Mouse (Mus musculus) forebrain, embryonic 12.5 days (tissue): ENCODE measurements around the gene Gm37240. TPM values are rescaled to one million over a fixed set of nuclear protein-coding genes. Genes with fewer than 3 reads are reported as not detected.

ENCODE experiments used
- ATAC-seq: fragments of 200-750 bp; cut with Nextera tagmentation; 2 replicates; pipeline ENCODE4 v1.8.0; 2017; ENCODE audit warnings: moderate TSS enrichment; ENCODE audit not compliant: low FRiP score
- H3K27ac ChIP-seq: fragments of 300-500 bp; sonication (generic); 2 replicates; pipeline ENCODE4 v1.5.1; 2016; ENCODE audit warnings: mild to moderate bottlenecking
- H3K27me3 ChIP-seq: fragments of 300-500 bp; sonication (generic); 2 replicates; pipeline ENCODE4 v1.6.1; 2016; ENCODE audit warnings: mild to moderate bottlenecking
- H3K36me3 ChIP-seq: fragments of 300-500 bp; sonication (generic); replicated peaks from 2 replicates; pipeline ENCODE4 v1.6.1; 2016; ENCODE audit warnings: mild to moderate bottlenecking
- H3K4me1 ChIP-seq: fragments of 300-500 bp; sonication (generic); 2 replicates; pipeline ENCODE4 v1.6.1; 2016
- H3K4me2 ChIP-seq: fragments of 300-500 bp; sonication (generic); 2 replicates; pipeline ENCODE4 v1.6.1; 2016; ENCODE audit warnings: mild to moderate bottlenecking, moderate library complexity
- H3K4me3 ChIP-seq: fragments of 300-500 bp; sonication (generic); replicated peaks from 2 replicates; pipeline ENCODE4 v1.5.1; 2016; ENCODE audit warnings: mild to moderate bottlenecking
- H3K9ac ChIP-seq: fragments of 300-500 bp; sonication (generic); 2 replicates; pipeline ENCODE4 v1.6.1; 2016; ENCODE audit warnings: mild to moderate bottlenecking
- H3K9me3 ChIP-seq: fragments of 300-500 bp; sonication (generic); 2 replicates; pipeline ENCODE4 v1.6.1; 2016
- WGBS: fragments of 180-500 bp; shearing (Covaris S2); methylation state at CpG from one replicate; pipeline ENCODE4 v1.1.7; 2016; 5-methylcytosine and 5-hydroxymethylcytosine counted together
- polyA plus RNA-seq: library from polyadenylated mRNA; unstranded; fragments of >200 nt; fragmentation: Nextera tagmentation; extraction: Ambion mirVana; gene quantifications from 2 replicates; pipeline ENCODE4 v1.2.1, GENCODE M21; 2016

Gene Gm37240
- polyA plus RNA-seq, 1 experiment from 2014 or later, result 0.57 TPM

GRCm38 (mm10) chr3:85685271-85685670, 202.0 kb downstream of the Gm37240 start:
- Histone ChIP-seq H3K9me3 (no peaks in the 10 kb centered on the region), H3K36me3 (no peaks in the 10 kb centered on the region), H3K27ac (no peak overlapping the region), H3K4me3 (no peak overlapping the region), H3K27me3 (no peaks in the 10 kb centered on the region), H3K4me2 (no peak overlapping the region), H3K4me1 (peaks cover 10% of the 10 kb centered on the region; the same call in 1 of the 2 replicates), H3K9ac (no peak overlapping the region)
- 92% methylated on average over 8 of the region's 8 CpGs for WGBS
- no peak for ATAC-seq

- 91% methylated on average over 5 of the region's 5 CpGs for WGBS
- H3K4me3 ChIP-seq, result no peak overlapping the region
- no peak overlapping the region for H3K9ac ChIP-seq
- H3K36me3 ChIP-seq, result no peaks in the 10 kb centered on the region
- no peak overlapping the region for H3K4me2 ChIP-seq
- no peak overlapping the region for H3K27ac ChIP-seq
- peaks cover 10% of the 10 kb centered on the region; the same call in 1 of the 2 replicates for H3K4me1 ChIP-seq
- H3K9me3 ChIP-seq, result no peaks in the 10 kb centered on the region
- H3K27me3 ChIP-seq, result no peaks in the 10 kb centered on the region
- no peak for ATAC-seq
These were observed 203.7 kb downstream of the Gm37240 start for GRCm38 (mm10) chr3:85683618-85684017.

- ATAC-seq, result no peak
- Histone ChIP-seq H3K4me2 (no peak overlapping the region), H3K9ac (no peak overlapping the region), H3K36me3 (no peaks in the 10 kb centered on the region), H3K27me3 (no peaks in the 10 kb centered on the region), H3K27ac (no peak overlapping the region), H3K4me1 (peaks cover 10% of the 10 kb centered on the region; the same call in 1 of the 2 replicates), H3K4me3 (no peak overlapping the region), H3K9me3 (no peaks in the 10 kb centered on the region)
- WGBS, result 54% methylated on average over 7 of the region's 7 CpGs
These were observed 206.2 kb downstream of the Gm37240 start for GRCm38 (mm10) chr3:85681136-85681535.

- Histone ChIP-seq H3K4me3 (no peak overlapping the region), H3K4me2 (no peak overlapping the region)
- 89% methylated on average over 5 of the region's 5 CpGs for WGBS
These were observed 207.4 kb downstream of the Gm37240 start for GRCm38 (mm10) chr3:85679960-85680359.

GRCm38 (mm10) chr3:85679312-85679933, 207.9 kb downstream of the Gm37240 start:
- Histone ChIP-seq H3K9me3 (no peaks in the 10 kb centered on the region), H3K27ac (no peak overlapping the region), H3K27me3 (no peaks in the 10 kb centered on the region), H3K36me3 (no peaks in the 10 kb centered on the region), H3K9ac (no peak overlapping the region), H3K4me1 (peaks cover 10% of the 10 kb centered on the region; the same call in 1 of the 2 replicates), H3K4me2 (no peak overlapping the region), H3K4me3 (no peak overlapping the region)
- ATAC-seq, result no peak
- WGBS, result 86% methylated on average over 8 of the region's 8 CpGs

More at GRCm38 (mm10) chr3:85679960-85680359, 207.4 kb downstream of the Gm37240 start:
- Histone ChIP-seq H3K27me3 (no peaks in the 10 kb centered on the region), H3K9ac (no peak overlapping the region), H3K27ac (no peak overlapping the region), H3K9me3 (no peaks in the 10 kb centered on the region), H3K36me3 (no peaks in the 10 kb centered on the region), H3K4me1 (peaks cover 10% of the 10 kb centered on the region; the same call in 1 of the 2 replicates)
- ATAC-seq, result no peak

- ATAC-seq, result no peak
- Histone ChIP-seq H3K27ac (no peak overlapping the region), H3K9ac (no peak overlapping the region), H3K4me2 (no peak overlapping the region), H3K4me3 (no peak overlapping the region), H3K36me3 (no peaks in the 10 kb centered on the region), H3K9me3 (no peaks in the 10 kb centered on the region), H3K4me1 (peaks cover 10% of the 10 kb centered on the region; the same call in 1 of the 2 replicates), H3K27me3 (no peaks in the 10 kb centered on the region)
- 81% methylated on average over 3 of the region's 3 CpGs for WGBS
These were observed 209.4 kb downstream of the Gm37240 start for GRCm38 (mm10) chr3:85677952-85678351.

GRCm38 (mm10) chr3:85677133-85677532, 210.2 kb downstream of the Gm37240 start:
- Histone ChIP-seq H3K4me2 (no peak overlapping the region), H3K27ac (no peak overlapping the region), H3K4me1 (peaks cover 10% of the 10 kb centered on the region; the same call in 1 of the 2 replicates), H3K36me3 (no peaks in the 10 kb centered on the region), H3K9ac (no peak overlapping the region), H3K4me3 (no peak overlapping the region), H3K27me3 (no peaks in the 10 kb centered on the region), H3K9me3 (no peaks in the 10 kb centered on the region)
- WGBS, result 84% methylated on average over 8 of the region's 8 CpGs
- no peak for ATAC-seq

GRCm38 (mm10) chr3:85669844-85670243, 217.5 kb downstream of the Gm37240 start:
- no peak for ATAC-seq
- WGBS, result 89% methylated on average over 6 of the region's 6 CpGs

GRCm38 (mm10) chr3:85667683-85668082, 219.6 kb downstream of the Gm37240 start:
- Histone ChIP-seq H3K4me2 (no peak overlapping the region), H3K27me3 (no peaks in the 10 kb centered on the region), H3K36me3 (no peaks in the 10 kb centered on the region), H3K9me3 (no peaks in the 10 kb centered on the region), H3K9ac (no peak overlapping the region), H3K4me1 (no peaks in the 10 kb centered on the region), H3K4me3 (no peak overlapping the region), H3K27ac (no peak overlapping the region)
- 88% methylated on average over 6 of the region's 6 CpGs for WGBS
- no peak for ATAC-seq

More at GRCm38 (mm10) chr3:85669844-85670243, 217.5 kb downstream of the Gm37240 start:
- Histone ChIP-seq H3K9me3 (no peaks in the 10 kb centered on the region), H3K36me3 (no peaks in the 10 kb centered on the region), H3K4me1 (no peaks in the 10 kb centered on the region), H3K4me2 (no peak overlapping the region), H3K27me3 (no peaks in the 10 kb centered on the region), H3K4me3 (no peak overlapping the region), H3K27ac (no peak overlapping the region), H3K9ac (no peak overlapping the region)

GRCm38 (mm10) chr3:85666736-85667135, 220.6 kb downstream of the Gm37240 start:
- Histone ChIP-seq H3K4me2 (no peak overlapping the region), H3K9me3 (no peaks in the 10 kb centered on the region), H3K27me3 (no peaks in the 10 kb centered on the region), H3K4me1 (no peaks in the 10 kb centered on the region), H3K4me3 (no peak overlapping the region), H3K36me3 (no peaks in the 10 kb centered on the region), H3K27ac (no peak overlapping the region), H3K9ac (no peak overlapping the region)
- 87% methylated on average over 12 of the region's 12 CpGs for WGBS
- no peak for ATAC-seq

GRCm38 (mm10) chr3:85666166-85666565, 221.2 kb downstream of the Gm37240 start:
- H3K4me1 ChIP-seq, result no peaks in the 10 kb centered on the region
- H3K9ac ChIP-seq, result no peak overlapping the region
- H3K36me3 ChIP-seq, result no peaks in the 10 kb centered on the region
- 76% methylated on average over 3 of the region's 3 CpGs for WGBS
- H3K4me3 ChIP-seq, result no peak overlapping the region
- no peak overlapping the region for H3K27ac ChIP-seq
- ATAC-seq, result no peak
- no peaks in the 10 kb centered on the region for H3K9me3 ChIP-seq
- no peaks in the 10 kb centered on the region for H3K27me3 ChIP-seq
- H3K4me2 ChIP-seq, result no peak overlapping the region

GRCm38 (mm10) chr3:85664591-85665171, 222.6 kb downstream of the Gm37240 start:
- H3K4me1 ChIP-seq, result no peaks in the 10 kb centered on the region
- no peak overlapping the region for H3K9ac ChIP-seq
- no peaks in the 10 kb centered on the region for H3K9me3 ChIP-seq
- no peak overlapping the region for H3K4me3 ChIP-seq
- H3K36me3 ChIP-seq, result no peaks in the 10 kb centered on the region
- 90% methylated on average over 10 of the region's 10 CpGs for WGBS
- no peak overlapping the region for H3K4me2 ChIP-seq
- ATAC-seq, result no peak
- no peaks in the 10 kb centered on the region for H3K27me3 ChIP-seq
- no peak overlapping the region for H3K27ac ChIP-seq

GRCm38 (mm10) chr3:85663826-85664225, 223.5 kb downstream of the Gm37240 start:
- H3K4me2 ChIP-seq, result no peak overlapping the region
- no peaks in the 10 kb centered on the region for H3K9me3 ChIP-seq
- ATAC-seq, result no peak
- H3K36me3 ChIP-seq, result no peaks in the 10 kb centered on the region
- H3K27me3 ChIP-seq, result no peaks in the 10 kb centered on the region
- H3K9ac ChIP-seq, result no peak overlapping the region
- no peaks in the 10 kb centered on the region for H3K4me1 ChIP-seq
- WGBS, result 76% methylated on average over 5 of the region's 5 CpGs
- H3K4me3 ChIP-seq, result no peak overlapping the region
- H3K27ac ChIP-seq, result no peak overlapping the region
